Mouse (Mus musculus) G1E-ER4 (cell line): Measurements from ENCODE around the gene Psmd9. TPM values are rescaled to one million over a fixed set of nuclear protein-coding genes. Genes with fewer than 3 reads are reported as not detected.

Source experiments
- GATA1 ChIP-seq: IDR thresholded peaks from one replicate; pipeline ENCODE4 v1.8.0; 2012; ENCODE audit warnings: low read length, inconsistent platforms
- polyA plus RNA-seq: library from polyadenylated mRNA; stranded (reverse); fragments of >175 nt; gene quantifications from 2 replicates; pipeline ENCODE4 v1.2.3, GENCODE M21; 2012

Psmd9 gene
- polyA plus RNA-seq, 1 experiment = 104 TPM

DNA sequence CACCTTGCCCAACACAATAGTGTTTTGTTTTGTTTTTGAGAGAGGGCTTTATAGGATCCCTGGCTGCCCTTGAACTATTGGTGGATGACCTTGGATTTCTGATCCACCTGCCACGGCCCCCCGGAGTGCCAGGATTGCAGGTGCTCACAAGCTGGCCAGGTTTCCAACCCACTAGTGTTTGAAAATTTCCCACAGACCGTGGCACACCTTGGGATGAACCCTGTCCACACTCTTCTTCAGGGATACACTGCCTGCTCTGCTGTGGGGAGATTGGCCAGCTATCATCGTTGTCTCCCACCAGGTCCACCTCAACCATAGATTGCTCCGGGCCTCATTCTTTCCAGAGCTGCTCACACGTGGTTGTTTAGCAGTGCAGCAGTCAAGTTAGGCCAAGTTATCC lies 25.6 kb downstream of the Psmd9 start:
- no peak for TF ChIP-seq GATA1

DNA sequence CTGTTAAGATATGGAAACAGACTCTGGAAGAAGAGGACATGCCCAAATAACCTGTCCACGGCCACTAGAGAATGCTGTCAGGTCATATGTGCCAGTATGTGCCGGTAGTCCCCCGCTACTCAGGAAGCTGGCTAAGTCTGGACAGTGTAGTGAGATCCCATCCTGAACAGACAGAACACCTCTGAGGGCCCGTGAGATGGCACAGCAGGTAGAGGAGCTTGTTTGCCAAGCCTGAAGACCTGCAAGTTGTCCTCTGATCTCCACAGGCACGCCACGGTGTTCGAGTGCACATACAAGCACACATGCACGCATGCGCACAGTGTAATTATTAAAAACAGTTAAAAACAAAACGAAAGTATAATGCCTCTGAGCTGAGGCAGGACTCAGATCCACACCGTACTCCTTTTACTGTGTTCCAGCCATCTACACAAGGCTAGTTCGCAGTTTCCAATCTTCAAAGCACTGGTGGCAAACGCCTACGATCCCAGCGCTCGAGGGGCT lies 26.3 kb downstream of the Psmd9 start:
- no peak for TF ChIP-seq GATA1

DNA sequence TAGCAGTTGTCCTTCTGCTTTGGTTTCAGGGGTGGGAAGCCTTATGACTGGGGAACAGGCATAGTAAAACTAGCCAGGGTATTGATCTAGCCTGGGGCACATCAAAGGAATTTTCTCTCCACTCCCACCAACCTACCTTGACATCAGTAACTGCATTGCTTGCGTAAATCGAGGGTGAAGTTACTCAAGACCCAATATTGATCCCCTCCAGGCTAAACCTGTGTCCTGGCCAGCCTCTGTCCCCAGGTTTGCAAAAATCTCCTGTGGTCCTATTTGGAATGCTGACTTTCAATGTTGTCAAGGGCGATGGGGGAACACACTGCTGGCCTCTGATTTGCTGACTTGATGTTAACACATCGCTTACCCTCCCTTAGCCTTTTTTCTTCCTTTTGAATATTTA lies 27.5 kb downstream of the Psmd9 start:
- no peak for TF ChIP-seq GATA1

DNA sequence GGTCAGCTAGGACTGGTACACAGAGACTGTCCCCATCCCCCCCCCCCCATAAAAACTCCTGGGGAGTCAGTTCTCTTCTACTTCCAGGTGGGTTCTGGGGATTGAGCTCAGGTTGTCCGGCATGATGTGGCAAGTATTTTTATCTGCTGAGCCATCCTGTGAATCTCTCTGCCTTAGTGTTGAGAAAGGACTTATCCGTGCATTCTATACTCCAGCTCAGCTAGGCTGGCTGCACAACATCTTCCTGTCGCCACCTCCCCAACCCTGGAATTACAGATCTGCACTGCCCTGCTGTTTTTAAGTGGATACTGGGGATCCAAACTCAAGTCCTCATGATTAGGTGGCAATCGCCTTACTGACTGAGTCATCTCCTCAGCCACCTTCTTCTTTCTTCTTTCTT lies 29.3 kb downstream of the Psmd9 start:
- no peak for TF ChIP-seq GATA1

DNA sequence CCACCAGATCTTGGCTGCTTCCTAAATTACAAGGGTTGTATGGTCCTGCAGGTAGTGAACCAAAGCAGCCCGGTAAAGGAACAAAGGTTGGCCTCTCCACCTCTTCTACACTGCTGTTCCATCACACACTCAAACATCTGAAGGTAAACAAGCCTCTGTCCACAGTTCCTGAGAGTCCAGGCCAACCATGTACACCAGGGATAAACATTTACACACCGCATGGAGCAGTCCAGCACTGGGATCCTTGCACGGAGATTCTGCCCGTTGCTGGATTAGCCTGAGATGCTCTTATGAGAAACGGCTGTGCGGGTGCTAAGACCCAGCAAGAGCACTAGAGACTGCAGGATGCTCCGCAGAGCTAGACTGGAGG lies 32.3 kb downstream of the Psmd9 start:
- no peak for TF ChIP-seq GATA1

DNA sequence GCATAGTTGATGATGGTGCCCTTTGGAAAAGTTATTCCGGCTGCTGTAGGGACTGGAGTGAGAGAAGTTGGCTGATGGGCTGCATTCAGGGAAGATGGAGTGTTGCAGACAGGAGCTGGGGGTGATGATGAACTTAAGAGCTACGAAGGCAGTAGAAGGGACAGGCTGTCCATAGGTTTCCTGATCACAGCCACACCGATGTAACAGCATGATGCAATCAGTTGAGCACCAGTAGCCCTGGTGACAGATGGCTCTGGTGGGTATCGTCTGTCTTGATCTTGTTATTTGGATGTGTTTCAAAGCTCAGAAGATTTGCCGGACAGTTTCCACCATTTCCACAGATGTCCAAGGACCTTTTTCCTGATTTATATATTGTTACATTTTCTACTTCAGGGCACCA lies 32.8 kb downstream of the Psmd9 start:
- TF ChIP-seq GATA1 = no peak

DNA sequence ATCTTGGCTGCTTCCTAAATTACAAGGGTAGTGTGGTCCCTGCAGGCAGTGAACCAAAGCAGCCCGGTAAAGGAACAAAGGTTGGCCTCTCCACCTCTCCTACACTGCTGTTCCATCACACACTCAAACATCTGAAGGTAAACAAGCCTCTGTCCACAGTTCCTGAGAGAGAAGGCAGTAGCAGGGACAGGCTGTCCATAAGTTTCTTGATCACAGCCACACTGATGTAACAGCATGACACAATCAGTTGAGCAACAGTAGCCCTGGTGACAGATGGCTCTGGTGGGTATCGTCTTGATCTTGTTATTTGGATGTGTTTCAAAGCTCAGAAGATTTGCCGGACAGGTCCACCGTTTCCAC lies 53.8 kb downstream of the Psmd9 start:
- no peak for TF ChIP-seq GATA1

DNA sequence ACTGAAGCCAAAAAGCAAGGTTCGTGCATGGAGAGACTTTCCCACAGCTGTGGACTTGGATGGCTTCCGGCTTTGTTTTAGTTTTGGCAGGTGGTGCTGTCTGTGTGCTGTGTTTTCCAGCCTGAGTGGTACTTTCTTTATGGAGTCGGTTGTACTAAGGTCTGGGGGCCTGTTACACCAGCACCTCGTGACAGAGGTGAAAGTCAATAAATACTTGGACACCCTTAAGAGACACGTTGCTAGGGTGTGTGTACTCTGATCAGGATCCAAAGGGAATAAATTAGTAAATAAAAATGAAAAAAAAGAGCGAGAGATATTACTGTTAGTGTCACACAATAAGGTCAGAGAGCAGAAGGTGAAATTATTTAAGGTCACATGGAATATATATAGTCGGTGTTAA lies 57.6 kb downstream of the Psmd9 start:
- TF ChIP-seq GATA1 = no peak

DNA sequence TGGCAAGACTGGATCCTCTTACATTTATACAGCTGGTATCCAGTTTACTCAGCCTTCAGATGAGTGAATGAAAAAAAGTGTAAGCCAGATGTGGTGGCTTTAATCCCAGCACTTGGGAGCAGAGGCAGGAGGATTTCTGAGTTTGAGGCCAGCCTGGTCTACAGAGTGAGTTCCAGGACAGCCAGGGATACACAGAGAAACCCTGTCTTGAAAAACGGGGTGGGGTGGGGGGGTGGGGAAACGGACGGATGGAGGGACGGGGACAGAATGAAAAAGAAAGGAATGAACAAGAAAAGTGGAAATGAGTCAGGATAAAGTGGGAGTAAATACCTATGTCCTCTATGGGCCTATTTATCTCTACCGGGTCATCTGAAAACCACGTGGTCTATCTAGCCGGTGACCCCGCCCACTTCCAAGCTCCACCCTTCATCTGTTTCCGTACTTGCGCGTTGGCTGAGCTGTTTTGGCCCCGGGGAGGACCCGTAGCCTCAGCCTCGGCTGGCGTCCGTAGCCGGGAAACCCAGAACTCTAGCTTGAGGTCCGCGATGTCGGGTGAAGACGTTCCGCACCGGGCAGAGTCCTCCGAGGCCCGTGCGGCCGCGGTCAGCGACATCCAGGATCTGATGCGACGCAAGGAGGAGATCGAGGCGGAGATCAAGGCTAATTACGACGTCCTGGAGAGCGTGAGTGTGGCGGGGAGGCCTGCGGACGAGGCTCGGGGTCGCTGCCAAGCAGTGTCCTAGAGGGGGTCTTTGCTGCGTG lies 58.7 kb downstream of the Psmd9 start:
- no peak for TF ChIP-seq GATA1

DNA sequence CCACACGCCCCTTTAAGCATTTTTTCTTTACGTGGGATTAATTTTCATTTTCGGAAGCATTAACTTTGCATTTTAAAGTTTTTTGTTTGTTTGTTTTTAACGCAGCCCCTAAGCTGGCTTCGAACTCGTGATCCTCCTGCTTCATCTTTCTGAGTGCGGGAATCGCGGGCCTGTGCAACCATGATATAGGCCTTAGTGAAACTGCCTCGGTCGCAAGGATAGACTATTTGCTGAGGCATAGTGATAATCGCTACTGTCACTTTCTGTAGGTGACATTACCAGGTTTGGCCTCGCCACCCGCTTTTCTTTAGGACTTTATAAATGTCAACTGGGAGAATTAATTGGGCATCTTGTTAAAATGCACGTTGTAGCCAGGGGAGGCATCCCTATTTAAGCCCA lies 59.3 kb downstream of the Psmd9 start:
- no peak for TF ChIP-seq GATA1

DNA sequence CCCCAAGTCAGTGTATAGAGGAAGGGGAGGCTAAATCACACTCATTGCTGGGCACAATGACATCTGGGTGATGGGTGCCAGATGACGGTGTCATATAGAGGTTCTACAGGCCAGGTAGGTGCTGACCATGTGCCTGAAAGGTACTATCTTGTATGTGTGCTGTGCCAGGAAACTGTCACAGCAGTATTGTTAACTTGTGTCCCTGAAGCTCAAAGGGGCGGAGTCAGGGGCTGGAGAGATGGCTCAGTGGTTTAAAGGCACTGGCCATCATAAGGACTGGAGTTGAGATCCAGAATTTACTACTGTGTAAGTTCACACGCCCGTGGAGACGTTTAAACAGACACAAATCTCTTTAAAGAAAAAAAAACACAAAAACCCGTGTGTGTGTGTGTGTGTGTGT lies 60.1 kb downstream of the Psmd9 start:
- no peak for TF ChIP-seq GATA1

DNA sequence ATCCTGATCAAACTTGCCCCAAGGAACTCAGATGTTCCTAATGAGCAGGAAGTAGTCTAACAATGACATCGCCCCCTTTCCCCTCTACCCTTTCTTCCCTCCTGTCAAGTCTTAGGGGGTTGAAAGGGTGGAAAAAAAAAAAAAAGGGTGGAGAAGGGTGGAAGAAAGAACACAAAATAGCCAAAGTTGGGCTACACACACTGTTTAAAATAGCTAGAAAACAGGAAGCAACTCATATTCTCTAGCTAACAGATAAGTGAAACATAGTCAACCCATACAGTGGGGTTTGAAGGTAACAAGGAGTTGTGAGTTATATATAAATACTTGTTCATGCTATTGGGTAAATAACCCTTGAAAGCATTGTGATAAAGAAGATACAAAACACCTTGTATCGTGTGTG lies 63.0 kb downstream of the Psmd9 start:
- TF ChIP-seq GATA1 = no peak

DNA sequence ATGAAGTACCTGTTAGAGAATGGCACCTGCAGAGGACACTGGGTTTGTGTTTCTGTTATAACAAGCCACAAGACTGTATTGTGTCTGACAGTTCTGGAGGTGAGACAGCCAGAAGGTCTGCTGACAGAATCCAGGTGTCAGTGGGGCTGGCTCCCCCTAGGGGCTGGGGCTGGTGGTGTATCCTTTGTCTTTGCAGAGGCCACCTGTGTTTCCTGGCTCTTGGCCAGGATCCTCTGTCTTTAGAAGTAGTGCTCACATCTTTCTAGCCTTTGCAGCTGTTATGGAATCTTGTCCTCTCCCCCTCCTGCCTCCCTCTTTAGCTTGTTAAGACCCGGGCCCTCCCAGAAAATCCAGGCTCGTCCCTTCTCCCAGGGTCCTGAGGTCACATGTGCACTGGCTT lies 66.5 kb downstream of the Psmd9 start:
- TF ChIP-seq GATA1 = no peak

DNA sequence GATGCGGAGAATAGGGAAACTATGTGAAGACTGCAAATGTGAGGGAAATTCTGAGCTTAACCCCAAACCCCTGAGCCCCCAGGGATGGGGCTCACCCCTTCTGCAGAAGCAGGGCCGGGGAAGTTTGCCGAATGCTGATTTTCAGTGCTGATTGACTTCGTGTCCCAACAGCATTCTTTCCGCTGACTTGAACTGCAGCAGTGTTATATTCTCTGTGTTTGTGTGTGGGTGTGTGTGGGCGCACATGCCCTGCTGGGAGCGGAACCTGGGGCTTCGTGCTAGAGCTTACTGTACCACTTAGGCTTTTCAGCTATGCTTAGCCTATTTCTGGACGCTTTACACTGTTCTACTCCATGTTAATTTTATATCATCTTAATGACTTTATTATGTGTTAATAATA lies 67.2 kb downstream of the Psmd9 start:
- no peak for TF ChIP-seq GATA1

DNA sequence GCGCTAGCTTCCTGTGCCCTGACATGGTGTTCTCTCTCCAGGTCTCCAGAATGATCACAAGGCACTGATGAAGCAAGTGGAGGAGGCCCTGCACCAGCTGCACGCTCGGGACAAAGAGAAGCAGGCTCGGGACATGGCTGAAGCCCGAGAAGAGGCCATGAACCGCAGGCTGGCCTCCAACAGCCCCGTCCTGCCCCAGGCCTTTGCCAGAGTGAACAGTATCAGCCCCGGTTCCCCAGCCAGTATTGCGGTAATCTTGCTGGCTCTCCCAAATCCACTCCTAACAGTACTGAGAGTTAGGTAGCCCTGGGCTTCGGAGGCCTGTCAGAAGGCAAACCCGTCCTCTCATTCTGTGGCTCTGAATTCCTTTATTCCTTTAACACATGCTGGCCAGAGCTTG lies 70.3 kb downstream of the Psmd9 start:
- TF ChIP-seq GATA1 = no peak

DNA sequence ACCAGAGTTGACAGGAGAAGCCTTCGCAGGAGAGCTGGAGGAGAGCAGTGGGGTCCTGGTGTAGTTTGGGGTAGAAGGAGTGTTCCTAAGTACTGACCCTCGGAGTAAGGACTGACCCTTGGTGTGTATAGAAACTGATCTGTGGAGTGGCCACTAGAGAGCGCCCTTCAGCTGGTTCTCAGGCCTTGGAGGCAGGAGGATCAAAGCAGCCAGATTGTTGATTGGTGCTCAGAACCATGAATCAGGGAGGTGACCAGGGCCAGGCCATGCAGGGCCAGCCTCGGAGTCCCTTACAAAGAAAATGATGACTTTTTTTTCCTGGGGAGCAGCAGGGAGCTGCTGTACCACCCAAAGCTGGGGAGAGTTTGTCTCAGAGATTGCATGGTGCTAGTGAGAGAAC lies 76.3 kb downstream of the Psmd9 start:
- no peak for TF ChIP-seq GATA1

DNA sequence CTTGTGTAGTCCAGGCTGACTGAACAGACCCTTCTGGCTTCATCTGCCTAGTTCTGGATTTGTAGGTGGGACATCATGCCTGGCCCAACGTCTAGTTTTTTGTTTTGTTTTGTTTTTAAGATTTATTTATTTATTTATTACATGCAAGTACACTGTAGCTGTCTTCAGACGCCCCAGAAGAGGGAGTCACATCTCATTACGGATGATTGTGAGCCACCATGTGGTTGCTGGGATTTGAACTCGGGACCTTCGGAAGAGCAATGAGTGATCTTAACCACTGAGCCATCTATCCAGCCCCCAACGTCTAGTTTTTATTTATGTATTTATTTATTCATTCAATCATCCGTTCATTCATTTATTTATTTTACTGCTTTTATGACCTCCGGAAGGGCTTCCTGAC lies 82.2 kb downstream of the Psmd9 start:
- TF ChIP-seq GATA1 = no peak

DNA sequence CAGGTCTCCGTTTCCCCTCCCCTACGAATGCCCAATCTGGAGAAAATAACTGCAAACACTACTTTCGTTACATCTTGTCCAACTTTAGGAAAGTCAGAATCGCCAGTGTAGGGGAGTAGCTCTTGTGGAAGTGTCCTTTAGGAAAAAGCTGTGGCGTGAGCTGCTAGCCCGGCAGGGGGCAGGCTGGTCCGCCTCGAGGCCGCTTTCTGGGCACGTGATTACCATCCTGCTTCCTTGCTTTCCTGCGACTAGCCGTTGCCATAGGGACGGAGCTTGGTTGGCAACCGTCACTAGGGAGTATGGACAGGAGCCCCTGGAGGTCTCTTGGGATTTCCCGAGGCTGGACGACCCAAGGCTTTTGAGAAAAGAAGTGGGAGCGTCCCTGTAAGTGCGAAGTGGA lies 82.6 kb downstream of the Psmd9 start, which contains the start of gene Wdr66:
Gene Wdr66 (plus strand): TSS at position 269 of the 400 bp plus-strand sequence.
- TF ChIP-seq GATA1 = no peak
